In the genomic region with DNA sequence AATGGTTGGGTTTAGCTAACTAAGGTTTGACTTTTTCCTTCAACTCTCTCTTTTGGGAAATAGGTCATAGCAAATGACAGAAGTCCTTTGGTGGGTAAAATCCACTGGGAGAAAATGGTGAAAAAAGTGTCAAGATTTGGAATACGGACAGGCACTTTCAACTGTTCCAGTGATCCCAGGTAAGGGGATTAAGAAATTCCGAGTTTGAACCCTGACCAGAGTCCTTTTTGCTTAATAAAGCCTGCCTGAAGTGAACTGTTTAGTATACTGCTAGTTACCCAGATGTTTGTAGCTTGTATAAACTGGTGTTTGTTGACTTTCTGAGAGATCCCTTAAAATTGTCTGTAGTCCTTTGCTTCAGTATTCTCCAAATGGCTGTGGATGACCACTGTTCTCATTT, we compare ENCODE assay signal across 16 mouse cellular contexts.
"Had no signal": no experiment of that assay in that cellular context is flagged by ENCODE, and none has a peak within 500 bp of the region (broad histone marks: within the 10 kb centered on the region; RNA-seq: fewer than 3 reads in every experiment).

No protein-coding gene starts in this region.

- DNase-seq: retina, postnatal 1 day; right cerebral cortex, adult 18-20 months; right cerebral cortex, postnatal 14 days; right cerebral cortex, postnatal 25 days; right cerebral cortex, postnatal 4 days; spleen, adult 18-20 months; thymus, adult 18-20 months; thymus, adult 2 months; thymus, postnatal 14 days; thymus, postnatal 25 days; thymus, postnatal 36 days; thymus, postnatal 4 days had no signal

- H3K4me2 ChIP-seq: neural tube, embryonic 13.5 days; neural tube, embryonic 15.5 days; stomach, embryonic 15.5 days had no signal

- H3K27me3 ChIP-seq: neural tube, embryonic 13.5 days; neural tube, embryonic 15.5 days; stomach, embryonic 15.5 days had no signal

- H3K4me1 ChIP-seq: stomach, embryonic 15.5 days had no signal

- H3K9me3 ChIP-seq: neural tube, embryonic 13.5 days; neural tube, embryonic 15.5 days; stomach, embryonic 15.5 days had no signal

- H3K9ac ChIP-seq: neural tube, embryonic 13.5 days; neural tube, embryonic 15.5 days; stomach, embryonic 15.5 days had no signal

- H3K27ac ChIP-seq: neural tube, embryonic 13.5 days; neural tube, embryonic 15.5 days; stomach, embryonic 15.5 days; stomach, postnatal 0 days had no signal

- H3K4me3 ChIP-seq: neural tube, embryonic 13.5 days; neural tube, embryonic 15.5 days; stomach, embryonic 15.5 days had no signal
